Mouse (Mus musculus) cerebellum, adult 2 months (tissue): ENCODE measurements around the gene Zfhx3.

Experiments
- CTCF ChIP-seq: fragments of 200-500 bp; IDR thresholded peaks from 2 replicates; pipeline ENCODE4 v1.5.1; 2011; ENCODE audit warnings: low read depth, mild to moderate bottlenecking, control low read depth, low read length, moderate library complexity, borderline replicate concordance; ENCODE audit not compliant: insufficient read depth
- POLR2A ChIP-seq: fragments of 200-500 bp; IDR thresholded peaks from 2 replicates; pipeline ENCODE4 v1.6.1; 2011; ENCODE audit warnings: low read length, control low read depth, borderline replicate concordance; ENCODE audit not compliant: insufficient read depth

DNA sequence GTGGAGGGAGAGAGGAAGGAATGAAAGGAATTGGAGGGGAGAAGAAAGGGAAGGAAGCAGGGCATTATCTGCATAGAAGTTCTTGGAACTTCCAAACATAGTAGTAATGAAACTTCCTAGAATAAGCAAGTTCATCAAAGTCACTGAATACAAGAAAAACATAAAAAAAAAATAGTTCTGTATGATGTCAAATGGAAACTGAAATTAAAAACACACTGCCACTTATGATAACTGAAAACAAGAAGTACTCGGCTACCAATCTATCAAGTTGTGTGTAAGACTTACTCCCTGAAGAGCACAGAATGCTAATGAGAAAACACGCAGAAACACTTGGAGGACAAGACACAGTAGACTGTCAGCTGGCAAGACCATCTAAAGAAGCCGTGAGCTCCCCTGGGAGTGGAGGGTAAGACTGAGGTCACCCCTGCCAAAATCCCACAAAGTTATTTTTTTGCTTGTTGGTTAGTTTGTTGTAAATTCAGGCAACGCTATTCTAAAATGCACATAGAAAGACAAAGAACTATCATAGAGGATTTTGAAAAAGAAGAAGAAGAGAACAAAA is 375.2 kb downstream of the Zfhx3 start:
- TF ChIP-seq POLR2A = no peak
- no peak for TF ChIP-seq CTCF
